Mouse (Mus musculus): Measurements from ENCODE around the gene Fxyd5. TPM values are rescaled to one million over a fixed set of nuclear protein-coding genes. Genes with fewer than 3 reads are reported as not detected.

Gene Fxyd5
- 18.2 and 19.3 TPM in 2 replicates for polyA plus RNA-seq (2015; fragmentation: Nextera tagmentation; extraction: Ambion mirVana)

DNA sequence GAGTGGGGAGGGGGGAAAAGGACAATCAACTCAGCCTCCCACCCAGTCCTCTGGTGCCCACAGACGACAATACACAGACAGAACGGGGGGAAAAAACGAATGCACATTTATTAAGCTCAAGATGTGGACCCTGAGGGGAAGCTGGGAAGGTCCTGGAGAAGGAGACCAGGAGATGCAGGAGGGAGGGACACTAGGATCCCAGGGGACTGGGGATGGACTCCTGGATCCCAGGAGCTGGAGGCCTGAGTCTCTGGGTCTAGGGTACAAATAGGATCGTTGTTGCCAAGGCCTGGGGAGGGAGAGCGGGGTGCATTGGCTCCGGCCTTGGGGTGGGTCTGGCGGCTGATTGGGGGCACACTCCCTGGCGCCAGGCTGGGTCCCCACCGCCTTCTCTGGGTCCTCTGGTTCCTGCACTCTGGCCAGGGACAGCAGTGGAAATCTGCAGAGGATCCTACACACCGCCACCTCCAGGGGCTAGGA lies at the start of gene Fxyd5:
Fxyd5 (minus strand) TSS at position 51 of the 480 bp plus-strand sequence.
- peak within 1 kb of the TSS; percentile 21 for H3K4me3 ChIP-seq (ENCODE audit: low read depth, low read length)
- ATAC-seq = no peak
- H3K4me2 ChIP-seq (replicated peaks; ENCODE audit: low read depth) = peak within 1 kb of the TSS; percentile 57
- no peak within 1 kb of the TSS for H3K9ac ChIP-seq (ENCODE audit: low read depth, low read length)
- H3K9me3 ChIP-seq (ENCODE audit: control insufficient read depth) = no peaks in the 10 kb centered on the region
- peak within 1 kb of the TSS; percentile 50 for H3K27ac ChIP-seq (ENCODE audit: low read depth, low read length)
- TF ChIP-seq CTCF (IDR thresholded peaks at IDR 0.05; ENCODE audit: low read depth) = no peak
- no peaks in the 10 kb centered on the region for H3K4me1 ChIP-seq (replicated peaks; ENCODE audit: control insufficient read depth, insufficient read depth, low read length)
- H3K36me3 ChIP-seq (ENCODE audit: control insufficient read depth, insufficient read depth) = no peaks in the 10 kb centered on the region
- peaks cover 13% of the 10 kb centered on the region for H3K27me3 ChIP-seq (replicated peaks; ENCODE audit: control insufficient read depth, insufficient read depth, low read length)
- WGBS = 53% methylated on average over 10 of the region's 10 CpGs

DNA sequence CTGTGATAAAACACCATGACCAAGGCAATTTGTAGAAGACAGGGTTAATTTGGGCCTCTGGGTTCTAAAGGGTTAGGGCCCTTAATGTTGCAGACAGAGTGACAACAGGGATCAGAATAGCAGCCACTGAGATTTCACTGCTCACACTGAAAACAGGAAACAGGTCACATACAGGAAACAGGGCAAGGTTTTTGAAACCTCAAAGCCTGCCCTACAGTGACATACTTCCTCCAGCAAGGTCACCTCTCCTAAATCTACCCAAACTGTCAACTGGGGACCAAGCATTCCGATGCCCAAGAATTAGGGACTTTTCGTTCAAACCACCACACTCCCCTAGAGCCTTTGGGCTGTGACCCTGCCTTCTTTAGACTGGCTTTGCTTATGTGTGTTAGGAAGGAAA lies 47.4 kb upstream of the Fxyd5 start:
- Histone ChIP-seq H3K27ac (ENCODE audit: low read depth, low read length) (no peak overlapping the region), H3K27me3 (replicated peaks; ENCODE audit: control insufficient read depth, insufficient read depth, low read length) (no peaks in the 10 kb centered on the region), H3K4me1 (replicated peaks; ENCODE audit: control insufficient read depth, insufficient read depth, low read length) (no peaks in the 10 kb centered on the region), H3K4me2 (replicated peaks; ENCODE audit: low read depth) (no peak overlapping the region), H3K9me3 (ENCODE audit: control insufficient read depth) (no peaks in the 10 kb centered on the region), H3K4me3 (ENCODE audit: low read depth, low read length) (no peak overlapping the region), H3K36me3 (ENCODE audit: control insufficient read depth, insufficient read depth) (no peaks in the 10 kb centered on the region), H3K9ac (ENCODE audit: low read depth, low read length) (no peak overlapping the region)
- ATAC-seq = no peak
- TF ChIP-seq CTCF (IDR thresholded peaks at IDR 0.05; ENCODE audit: low read depth) = no peak
- WGBS = 82% methylated on average over 2 of the region's 2 CpGs

DNA sequence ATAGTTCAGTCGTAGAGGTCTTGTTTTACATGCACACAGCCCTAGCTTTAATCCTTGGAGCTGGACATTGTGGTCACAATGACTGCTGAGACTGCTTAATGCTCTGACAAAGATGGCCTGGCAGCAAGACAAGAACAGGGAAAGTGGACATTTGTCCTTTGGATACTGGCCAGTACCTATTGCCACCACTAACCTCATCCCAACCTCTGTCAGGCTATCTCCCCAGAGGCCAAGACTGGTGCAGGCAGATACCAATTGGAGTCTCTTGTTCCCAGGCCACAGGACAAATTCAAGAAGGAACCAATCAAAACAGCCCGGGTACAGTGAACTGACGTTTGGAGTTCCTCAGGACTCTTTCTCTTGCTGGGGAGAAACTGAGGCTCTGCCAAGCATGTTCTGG lies 45.9 kb upstream of the Fxyd5 start:
- TF ChIP-seq CTCF (IDR thresholded peaks at IDR 0.05; ENCODE audit: low read depth) = no peak

GRCm38 (mm10) chr7:31087262-31087661 lies 45.0 kb upstream of the Fxyd5 start:
- no peak overlapping the region for H3K27ac ChIP-seq (ENCODE audit: low read depth, low read length)
- H3K36me3 ChIP-seq (ENCODE audit: control insufficient read depth, insufficient read depth) = no peaks in the 10 kb centered on the region
- WGBS = 57% methylated on average over 2 of the region's 2 CpGs

More for the DNA sequence above, 45.9 kb upstream of the Fxyd5 start:
- Histone ChIP-seq H3K36me3 (ENCODE audit: control insufficient read depth, insufficient read depth) (no peaks in the 10 kb centered on the region), H3K4me1 (replicated peaks; ENCODE audit: control insufficient read depth, insufficient read depth, low read length) (no peaks in the 10 kb centered on the region), H3K9me3 (ENCODE audit: control insufficient read depth) (no peaks in the 10 kb centered on the region), H3K27me3 (replicated peaks; ENCODE audit: control insufficient read depth, insufficient read depth, low read length) (no peaks in the 10 kb centered on the region), H3K4me2 (replicated peaks; ENCODE audit: low read depth) (no peak overlapping the region), H3K9ac (ENCODE audit: low read depth, low read length) (no peak overlapping the region), H3K4me3 (ENCODE audit: low read depth, low read length) (no peak overlapping the region), H3K27ac (ENCODE audit: low read depth, low read length) (no peak overlapping the region)
- 70% methylated on average over 3 of the region's 3 CpGs for WGBS
- no peak for ATAC-seq

DNA sequence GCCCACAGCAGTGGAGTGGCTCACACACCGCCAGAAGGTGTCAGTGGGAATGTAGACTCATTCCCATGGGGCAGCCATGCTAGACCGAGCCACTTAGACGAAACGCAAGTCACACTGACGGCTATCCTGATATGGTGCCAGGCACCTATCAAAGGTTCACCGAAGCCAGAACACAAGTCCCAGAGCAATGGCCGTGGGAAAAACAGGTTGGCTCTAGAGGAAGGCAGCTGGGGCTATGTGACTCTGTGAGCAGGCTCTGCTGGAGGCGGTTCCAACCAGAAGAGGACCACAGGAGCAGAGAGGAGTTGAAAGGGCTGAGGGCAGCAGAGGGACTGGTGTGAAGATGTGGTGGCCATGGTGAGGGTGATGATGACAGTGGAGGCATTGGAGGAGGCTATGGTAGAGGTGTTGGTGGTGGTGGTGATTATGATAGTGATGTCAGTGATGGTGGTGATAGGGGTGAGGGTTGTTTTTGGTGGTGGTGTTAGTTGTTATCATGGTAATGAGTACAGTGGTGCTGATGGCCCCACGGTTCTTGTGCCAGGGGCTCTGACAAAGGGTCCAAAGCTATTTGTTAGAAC lies 44.0 kb upstream of the Fxyd5 start:
- no peaks in the 10 kb centered on the region for H3K9me3 ChIP-seq (ENCODE audit: control insufficient read depth)
- ATAC-seq = no peak
- H3K27ac ChIP-seq (ENCODE audit: low read depth, low read length) = no peak overlapping the region
- TF ChIP-seq CTCF (IDR thresholded peaks at IDR 0.05; ENCODE audit: low read depth) = no peak
- no peak overlapping the region for H3K9ac ChIP-seq (ENCODE audit: low read depth, low read length)
- H3K4me1 ChIP-seq (replicated peaks; ENCODE audit: control insufficient read depth, insufficient read depth, low read length) = no peaks in the 10 kb centered on the region
- no peaks in the 10 kb centered on the region for H3K27me3 ChIP-seq (replicated peaks; ENCODE audit: control insufficient read depth, insufficient read depth, low read length)
- H3K4me3 ChIP-seq (ENCODE audit: low read depth, low read length) = no peak overlapping the region
- H3K36me3 ChIP-seq (ENCODE audit: control insufficient read depth, insufficient read depth) = no peaks in the 10 kb centered on the region
- WGBS = 89% methylated on average over 9 of the region's 9 CpGs
- no peak overlapping the region for H3K4me2 ChIP-seq (replicated peaks; ENCODE audit: low read depth)

More at GRCm38 (mm10) chr7:31087262-31087661, 45.0 kb upstream of the Fxyd5 start:
- no peak for ATAC-seq
- no peak overlapping the region for H3K4me3 ChIP-seq (ENCODE audit: low read depth, low read length)
- no peaks in the 10 kb centered on the region for H3K9me3 ChIP-seq (ENCODE audit: control insufficient read depth)
- no peak for TF ChIP-seq CTCF (IDR thresholded peaks at IDR 0.05; ENCODE audit: low read depth)
- H3K9ac ChIP-seq (ENCODE audit: low read depth, low read length) = no peak overlapping the region
- H3K27me3 ChIP-seq (replicated peaks; ENCODE audit: control insufficient read depth, insufficient read depth, low read length) = no peaks in the 10 kb centered on the region
- no peaks in the 10 kb centered on the region for H3K4me1 ChIP-seq (replicated peaks; ENCODE audit: control insufficient read depth, insufficient read depth, low read length)
- no peak overlapping the region for H3K4me2 ChIP-seq (replicated peaks; ENCODE audit: low read depth)

- H3K4me1 ChIP-seq (replicated peaks; ENCODE audit: control insufficient read depth, insufficient read depth, low read length) = no peaks in the 10 kb centered on the region
- H3K9ac ChIP-seq (ENCODE audit: low read depth, low read length) = no peak overlapping the region
- ATAC-seq = no peak
- H3K27ac ChIP-seq (ENCODE audit: low read depth, low read length) = no peak overlapping the region
- H3K27me3 ChIP-seq (replicated peaks; ENCODE audit: control insufficient read depth, insufficient read depth, low read length) = no peaks in the 10 kb centered on the region
- no peaks in the 10 kb centered on the region for H3K36me3 ChIP-seq (ENCODE audit: control insufficient read depth, insufficient read depth)
- no peak overlapping the region for H3K4me3 ChIP-seq (ENCODE audit: low read depth, low read length)
- WGBS = 38% methylated on average over 3 of the region's 3 CpGs
- H3K9me3 ChIP-seq (ENCODE audit: control insufficient read depth) = no peaks in the 10 kb centered on the region
- TF ChIP-seq CTCF (IDR thresholded peaks at IDR 0.05; ENCODE audit: low read depth) = no peak
- H3K4me2 ChIP-seq (replicated peaks; ENCODE audit: low read depth) = no peak overlapping the region
Measured at GRCm38 (mm10) chr7:31085171-31085570, 42.9 kb upstream of the Fxyd5 start.
